Mouse (Mus musculus): ENCODE data around the gene Dgke.
"Not testable (repeated sequence)": the region's sequence is repeated elsewhere in the genome, so short reads cannot be mapped to it uniquely, and the experiment has no call there.

Dgke gene

GRCm38 (mm10) chr11:89066750-89067149, at the start of gene Dgke:
TSS of gene Dgke (minus strand) at chr11:89066850.
- DNase-seq: no peak

DNA sequence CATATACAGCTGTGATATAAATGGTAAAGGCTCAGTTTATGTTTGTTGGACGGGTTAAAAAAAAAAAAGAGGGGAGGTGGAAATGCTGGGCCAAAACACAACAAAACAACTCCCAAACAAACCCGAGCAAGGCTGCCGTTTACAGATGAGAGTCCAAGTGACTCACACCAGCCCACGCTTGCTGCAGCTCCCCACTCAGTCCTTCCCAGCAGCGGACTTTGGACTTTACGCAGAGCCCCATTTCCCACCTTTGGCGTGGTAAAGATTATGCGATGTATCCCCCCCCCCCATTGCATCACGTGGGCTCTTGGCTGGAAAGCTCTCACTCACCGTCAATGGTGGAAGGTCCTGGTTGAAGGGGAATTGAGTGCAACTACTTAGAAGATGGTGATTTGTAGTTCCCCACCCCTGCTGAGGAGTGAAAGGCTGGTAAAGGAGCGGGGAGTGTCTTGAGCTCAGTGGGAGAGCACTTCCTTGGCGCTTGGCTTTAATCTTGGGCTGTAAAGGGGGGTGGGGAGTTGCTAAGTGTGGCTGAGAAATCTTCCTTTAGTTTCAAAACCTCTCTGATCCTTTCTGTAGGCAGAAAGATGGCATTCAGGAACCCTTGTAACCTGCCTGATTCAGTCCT, 40.6 kb upstream of the Dgke start:
- DNase-seq: no peak

DNA sequence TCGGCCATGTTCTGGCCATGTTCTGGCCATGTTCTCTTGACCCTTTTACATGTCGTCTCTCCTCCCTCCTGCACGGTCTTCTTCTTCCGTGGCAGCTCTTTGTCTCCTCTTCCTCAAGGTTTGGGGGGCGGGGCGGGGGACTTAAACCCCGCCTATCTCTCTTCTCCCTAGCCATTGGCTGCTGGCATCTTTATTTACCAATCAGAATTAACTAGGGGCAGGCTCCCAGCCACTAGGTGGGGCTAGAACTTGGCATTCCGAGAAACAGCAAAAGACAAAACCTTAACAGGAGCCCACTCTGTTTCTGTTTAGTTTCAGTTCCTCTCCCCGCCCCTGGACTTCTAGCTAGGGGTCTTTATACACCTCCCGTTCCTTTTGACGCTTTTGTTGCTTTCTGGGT, 39.2 kb upstream of the Dgke start:
- DNase-seq: no peak

DNA sequence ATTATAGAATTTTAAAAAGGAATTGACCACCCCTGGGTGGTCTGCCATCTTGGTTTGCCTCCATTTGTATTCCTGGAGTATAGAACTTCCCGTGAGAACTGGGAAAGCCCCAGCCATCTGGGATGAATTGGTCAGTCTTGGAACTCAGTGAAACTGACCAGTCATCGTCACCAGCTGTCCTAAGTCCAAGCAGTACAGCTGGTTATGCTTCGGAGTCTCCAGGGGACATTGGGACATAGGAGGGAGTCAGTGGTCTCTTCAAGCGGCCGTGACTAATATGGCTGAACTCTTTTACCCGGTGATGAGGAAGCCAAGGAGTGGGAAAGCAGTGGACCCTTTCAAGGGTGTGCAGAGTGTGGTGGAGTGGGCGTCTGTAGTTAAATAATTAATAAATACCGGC, 38.6 kb upstream of the Dgke start:
- DNase-seq: no peak

DNA sequence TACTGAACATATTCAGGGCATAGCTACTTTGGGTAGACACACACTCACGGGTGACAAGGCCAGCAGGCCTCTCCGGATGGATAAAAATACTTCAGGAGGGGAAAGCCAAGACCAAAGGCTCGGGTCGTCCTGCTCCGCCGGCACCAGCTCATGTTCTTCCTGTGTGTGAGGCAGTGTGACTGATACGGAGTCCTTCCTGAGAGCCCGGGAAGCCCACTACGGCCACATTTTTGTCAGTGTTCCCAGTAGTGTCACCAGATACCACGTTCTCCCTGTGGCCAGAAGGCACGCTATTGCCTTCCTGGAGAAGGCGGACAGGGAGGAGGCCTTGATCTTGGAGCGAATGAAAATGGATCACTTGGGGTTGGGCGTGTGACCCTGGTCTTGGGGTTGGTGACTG, 36.5 kb upstream of the Dgke start:
- no peak for DNase-seq

GRCm38 (mm10) chr11:89100826-89101321, 34.2 kb upstream of the Dgke start:
- peak; percentile 15 for DNase-seq

DNA sequence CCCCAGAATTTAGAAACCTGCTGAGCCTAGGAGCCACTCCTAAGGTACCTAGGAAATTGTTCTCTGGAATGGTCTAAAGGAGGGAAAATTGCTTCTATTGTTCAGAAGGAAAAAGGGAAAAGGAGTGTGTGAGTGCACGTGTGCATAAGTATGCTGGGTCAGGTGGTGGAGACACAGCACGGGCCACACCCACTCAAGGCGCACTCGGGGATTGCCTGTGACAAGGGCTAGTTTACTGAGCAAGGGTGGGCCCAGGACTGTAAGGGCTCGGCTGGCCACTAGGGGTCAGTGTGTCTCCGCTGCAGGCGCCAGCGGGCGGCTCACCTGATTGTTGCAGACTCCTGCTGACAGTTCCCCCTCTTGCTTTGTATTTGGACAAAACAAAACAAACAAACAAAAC, 33.8 kb upstream of the Dgke start:
- DNase-seq: peak; percentile 80

- no peak for DNase-seq
Measured at GRCm38 (mm10) chr11:89098930-89099329, 32.3 kb upstream of the Dgke start.

DNA sequence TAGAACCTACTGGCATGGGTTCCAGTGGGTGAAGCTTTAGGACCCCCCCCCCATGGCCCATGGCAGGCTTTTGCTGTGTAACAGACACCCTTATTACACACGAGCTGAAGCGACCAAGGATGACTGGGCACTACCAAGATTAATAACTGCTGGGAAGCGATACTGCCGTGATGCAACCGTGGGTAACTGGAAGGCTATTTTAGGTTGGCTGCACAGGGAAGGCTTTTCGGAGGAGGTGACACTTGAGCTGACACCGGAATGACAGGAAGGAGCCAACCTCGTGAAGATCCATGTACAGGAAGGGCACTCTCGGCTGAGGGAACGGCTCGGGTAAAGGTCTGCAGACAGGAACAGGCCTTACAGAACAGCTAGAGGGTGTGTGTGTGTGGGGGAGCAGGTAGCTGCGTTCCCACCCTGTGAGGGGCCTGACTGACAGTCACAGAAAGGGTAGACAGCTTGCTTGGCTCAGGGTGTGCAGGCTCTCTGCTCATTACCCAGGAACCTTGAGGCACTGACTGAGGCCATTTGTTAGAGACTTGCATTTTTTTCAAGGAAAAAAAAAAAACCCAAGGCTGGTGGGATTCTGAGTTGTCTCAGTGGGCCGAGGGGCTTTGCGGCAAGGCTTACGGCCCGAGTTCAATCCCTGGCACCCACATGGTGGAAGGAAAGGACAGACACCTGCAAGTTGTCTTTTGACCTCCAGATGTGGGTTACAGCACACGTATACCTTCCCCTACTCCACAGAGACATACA, 31.6 kb upstream of the Dgke start:
- DNase-seq: no peak

DNA sequence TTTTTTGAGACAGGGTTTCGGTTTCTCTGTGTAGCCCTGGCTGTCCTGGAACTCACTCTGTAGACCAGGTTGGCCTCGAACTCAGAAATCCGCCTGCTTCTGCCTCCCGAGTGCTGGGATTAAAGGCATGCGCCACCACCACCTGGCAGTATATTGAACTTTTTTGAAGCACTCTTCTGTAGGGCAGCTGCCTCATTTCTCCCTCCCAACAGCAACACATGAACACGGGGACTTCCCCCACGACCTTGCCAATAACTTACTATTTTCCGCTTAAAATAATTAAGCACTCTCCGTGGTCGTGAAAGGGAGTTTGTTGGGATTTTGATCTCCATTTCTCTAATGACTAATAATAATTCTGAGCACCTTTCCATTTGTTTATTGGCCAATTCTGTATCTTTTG, 30.6 kb upstream of the Dgke start:
- DNase-seq: not testable (repeated sequence)

- no peak for DNase-seq
Measured at GRCm38 (mm10) chr11:89095306-89095705, 28.7 kb upstream of the Dgke start.

DNA sequence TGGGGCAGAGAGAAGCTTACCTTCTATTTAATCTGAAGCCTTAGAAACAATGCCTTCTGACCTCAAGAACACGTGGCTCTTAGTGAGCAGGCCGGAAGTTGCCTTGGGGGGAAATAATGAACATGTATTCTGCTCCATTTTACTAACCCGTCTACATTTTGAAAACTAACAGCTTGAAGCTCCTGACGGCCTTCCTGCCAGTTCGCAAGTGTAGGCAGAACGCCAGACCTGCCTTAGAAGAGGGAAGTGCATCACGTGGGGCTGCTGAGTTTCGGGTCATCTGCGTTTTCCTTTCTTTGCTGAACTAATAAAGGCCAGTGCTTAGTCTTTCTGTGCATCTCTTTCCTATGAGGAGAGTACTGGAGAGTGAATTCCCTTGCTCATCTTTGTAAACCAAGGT, 26.1 kb upstream of the Dgke start:
- DNase-seq: no peak

DNA sequence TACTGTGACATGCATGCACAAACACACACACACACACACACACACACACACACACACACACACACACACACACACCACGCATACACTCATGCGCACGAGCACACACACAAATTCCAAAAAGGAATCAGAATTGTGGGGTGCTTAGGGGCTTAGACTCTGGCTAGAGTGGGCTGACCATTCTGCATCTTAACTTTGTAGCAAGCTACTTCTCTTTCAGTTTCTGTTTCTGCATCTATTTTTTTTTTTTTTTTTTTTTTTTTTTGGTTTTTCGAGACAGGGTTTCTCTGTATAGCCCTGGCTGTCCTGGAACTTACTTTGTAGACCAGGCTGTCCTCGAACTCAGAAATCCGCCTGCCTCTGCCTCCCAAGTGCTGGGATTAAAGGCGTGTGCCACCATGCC, 23.7 kb upstream of the Dgke start:
- DNase-seq: not testable (repeated sequence)

DNA sequence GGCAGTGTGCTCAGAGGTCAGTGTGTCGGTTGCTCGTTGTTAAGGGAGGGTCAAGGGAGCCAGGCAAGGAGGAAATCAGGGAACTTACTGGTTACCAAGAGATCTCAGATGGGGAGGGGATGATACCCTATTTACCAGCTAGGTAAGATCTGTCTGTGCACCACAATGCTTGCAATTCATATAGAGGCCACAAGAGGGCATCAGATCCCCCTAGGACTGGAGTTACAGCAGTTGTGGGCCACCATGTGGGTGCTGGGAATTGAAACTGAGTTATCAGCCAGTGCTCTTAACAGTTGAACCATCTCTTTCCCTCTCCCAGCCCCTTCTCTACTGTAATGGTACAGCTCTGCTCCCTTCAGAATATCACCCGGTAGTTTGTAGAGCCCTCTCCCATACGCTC, 22.1 kb upstream of the Dgke start:
- no peak for DNase-seq

DNA sequence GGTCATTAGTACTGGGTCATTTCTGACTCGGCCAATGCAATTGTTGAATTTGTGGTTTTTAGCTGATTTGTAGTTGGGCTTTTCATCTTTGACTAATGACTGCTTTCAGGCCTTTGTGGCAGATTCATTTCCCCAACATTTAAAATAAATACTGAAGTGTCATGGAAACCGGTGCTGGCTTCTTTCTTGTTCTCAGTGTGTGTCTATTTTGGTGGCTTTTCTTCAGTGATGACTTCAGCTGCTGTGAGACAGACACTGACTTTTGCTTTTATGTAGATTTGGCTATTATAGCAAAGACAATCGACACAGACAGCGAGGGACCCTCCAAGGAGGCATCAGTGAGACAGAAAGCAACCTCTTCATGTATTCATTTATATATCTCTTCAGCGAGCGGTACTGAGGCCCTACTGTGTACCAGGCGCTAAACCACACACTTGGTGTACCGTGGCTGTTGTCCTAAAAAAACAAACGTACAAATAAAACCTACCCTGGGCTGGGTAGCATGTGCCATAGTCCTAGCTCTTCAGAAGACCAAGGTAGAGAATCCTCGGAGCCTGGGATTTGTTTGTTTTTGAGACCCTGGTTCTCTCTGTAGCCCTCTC, 19.7 kb upstream of the Dgke start:
- no peak for DNase-seq

- peak; percentile 34 for DNase-seq
Measured at GRCm38 (mm10) chr11:89084601-89085000, 18.0 kb upstream of the Dgke start.

DNA sequence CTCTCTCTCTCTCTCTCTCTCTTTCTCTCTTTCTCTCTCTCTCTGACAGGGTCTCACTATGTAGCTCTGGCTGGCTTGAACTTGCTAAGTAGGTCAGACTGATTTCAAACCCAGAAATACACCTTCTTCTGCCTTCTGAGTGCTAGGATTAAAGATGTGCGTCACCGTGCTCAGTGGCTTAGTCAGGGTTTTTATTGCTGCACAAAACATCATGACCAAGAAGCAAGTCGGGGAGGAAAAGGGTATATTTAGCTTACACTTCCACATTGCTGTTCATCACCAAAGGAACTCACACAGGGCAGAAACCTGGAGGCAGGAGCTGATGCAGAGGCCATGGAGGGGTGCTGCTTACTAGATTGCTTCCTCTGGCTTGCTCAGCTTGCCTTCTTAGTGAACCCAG, 16.0 kb upstream of the Dgke start:
- not testable (repeated sequence) for DNase-seq

GRCm38 (mm10) chr11:89081906-89082305, 15.3 kb upstream of the Dgke start:
- DNase-seq: not testable (repeated sequence)

DNA sequence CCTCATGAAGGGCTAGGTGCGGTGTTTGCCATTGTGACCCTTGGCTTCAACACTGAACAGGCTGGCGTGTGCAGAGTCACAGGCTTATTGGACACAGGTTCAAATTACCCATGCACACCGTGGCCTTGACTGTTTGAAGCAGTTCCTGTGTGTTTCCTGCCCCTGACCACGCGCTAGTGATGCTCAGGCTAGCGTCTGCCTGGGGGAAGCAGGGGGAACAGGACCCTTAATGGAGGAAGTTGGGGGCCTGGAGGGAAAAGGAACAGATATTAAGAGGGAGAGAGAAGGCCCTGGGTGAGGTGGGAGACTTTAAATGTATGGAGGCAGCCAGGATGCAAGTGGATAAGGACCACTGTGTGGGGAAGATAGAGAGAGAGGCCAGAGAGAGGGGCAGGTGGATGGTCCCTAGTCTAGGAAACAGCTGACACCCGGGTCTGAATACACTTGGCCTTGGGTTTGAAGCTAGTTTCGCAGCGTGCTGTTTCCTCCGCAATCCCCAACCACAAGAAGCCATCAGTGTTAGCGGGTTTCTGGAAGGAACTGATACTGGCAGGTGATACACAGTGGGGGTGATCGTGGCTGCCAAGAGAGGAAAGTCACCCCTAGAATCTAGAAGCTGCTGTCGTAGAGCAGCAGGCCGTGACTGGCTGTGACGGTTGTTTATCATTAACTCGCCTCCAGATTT, 12.5 kb upstream of the Dgke start:
- peak; percentile 87 for DNase-seq

GRCm38 (mm10) chr11:89078305-89078704, 11.7 kb upstream of the Dgke start:
- DNase-seq: no peak

DNA sequence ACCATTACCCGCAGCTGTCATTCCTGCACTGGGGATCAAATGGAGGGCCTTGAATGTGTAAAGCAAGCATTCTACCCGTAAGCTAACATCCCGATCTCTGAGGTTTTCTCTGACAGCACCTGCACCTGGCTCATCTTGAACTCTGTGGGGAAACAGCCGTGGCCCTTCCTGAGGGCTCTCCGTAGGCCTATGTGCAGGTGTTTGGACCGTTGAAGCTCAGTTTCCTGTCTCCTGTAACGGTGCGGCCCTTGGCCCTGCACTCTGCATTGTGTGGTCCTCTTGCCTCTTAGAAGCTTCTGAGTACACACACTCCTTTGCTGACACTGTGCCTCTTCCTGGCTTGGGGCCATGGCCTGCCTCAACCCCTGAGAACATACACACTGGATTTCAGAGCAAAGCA, 11.0 kb upstream of the Dgke start:
- no peak for DNase-seq

DNA sequence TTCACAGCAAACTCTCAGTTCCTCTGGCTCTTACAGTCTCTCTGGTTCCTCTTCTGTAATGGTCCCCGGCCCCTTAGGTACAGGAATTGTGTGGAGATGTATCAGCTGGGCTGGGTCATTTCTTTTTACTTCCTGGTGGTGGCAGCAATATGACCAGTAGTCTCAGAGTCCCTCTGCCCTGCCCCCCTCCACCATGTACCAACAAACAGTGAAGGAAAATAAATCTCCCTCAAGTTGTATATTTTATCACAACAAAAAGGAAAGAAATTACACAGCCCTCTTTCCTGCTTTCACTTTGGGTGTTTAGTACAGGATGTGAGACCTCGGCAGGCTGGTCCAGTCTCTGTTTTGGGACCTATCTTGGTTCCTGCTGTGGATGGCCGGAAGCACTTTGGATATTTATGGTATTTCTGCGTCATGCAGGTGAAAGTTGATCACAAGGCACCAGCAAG, 9.7 kb upstream of the Dgke start:
- no peak for DNase-seq

GRCm38 (mm10) chr11:89074783-89075413, 8.2 kb upstream of the Dgke start:
- DNase-seq: no peak
